Mouse (Mus musculus) monocyte, adult 5-6 weeks (primary cell): Measurements from ENCODE around the gene Gm12248. TPM values are rescaled to one million over a fixed set of nuclear protein-coding genes. Genes with fewer than 3 reads are reported as not detected.
"Not testable (repeated sequence)": the region's sequence is repeated elsewhere in the genome, so short reads cannot be mapped to it uniquely, and the experiment has no call there.

ENCODE experiments used
- ATAC-seq: fragments of 153-309, 156-312 bp; replicated peaks from 2 replicates; pipeline ENCODE4 v1.8.0; 2017; ENCODE audit warnings: mild to moderate bottlenecking; ENCODE audit not compliant: low TSS enrichment, insufficient number of reproducible peaks, severe bottlenecking, poor library complexity, low FRiP score
- total RNA-seq: library from RNA; stranded (forward); fragments of 200-1000, 200-491, 200-594 nt; gene quantifications from 3 replicates; pipeline ENCODE4 v1.2.3, GENCODE M21; 2017

Gm12248 gene
- total RNA-seq, 1 experiment from 2014 or later = not detected

DNA sequence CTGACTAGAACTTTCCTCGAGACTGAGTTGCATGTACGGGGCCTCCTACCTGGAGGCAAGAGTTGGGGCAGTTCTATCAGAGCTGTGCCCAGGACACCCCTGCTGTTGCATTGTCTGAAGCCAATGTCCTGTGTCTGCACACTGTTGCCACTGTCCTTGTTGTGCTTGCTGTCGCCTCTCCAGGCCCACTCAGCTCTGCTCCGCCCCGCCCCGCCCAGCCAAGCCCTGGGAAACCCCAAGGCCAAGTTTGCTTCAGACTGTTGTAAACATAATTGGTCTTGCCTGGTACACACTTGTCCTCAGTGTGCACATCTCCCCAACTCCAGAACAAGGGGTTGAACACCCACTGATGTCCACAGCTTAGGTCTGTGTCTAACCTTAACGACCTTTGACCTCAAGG is 33.2 kb downstream of the Gm12248 start:
- not testable (repeated sequence) for ATAC-seq

DNA sequence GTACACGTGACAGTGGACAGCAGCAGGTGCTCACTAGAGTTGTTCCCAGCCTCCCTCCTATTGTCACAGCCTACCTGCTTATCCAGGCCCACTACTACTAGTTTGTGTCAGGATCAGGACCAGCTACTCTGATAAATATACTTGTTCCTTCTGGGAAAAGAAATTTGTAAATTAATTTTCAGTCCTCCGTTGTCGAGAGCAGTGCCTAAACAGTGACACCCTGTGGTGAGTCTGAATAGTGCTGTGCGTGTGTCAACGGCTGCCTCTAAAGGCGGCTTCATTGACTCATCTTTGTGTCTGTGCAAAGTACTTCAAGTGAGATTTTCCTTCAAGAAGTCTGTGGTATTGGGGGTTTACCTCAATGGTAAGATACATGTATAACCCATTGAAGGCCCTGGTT is 35.5 kb downstream of the Gm12248 start:
- peak; percentile 50; the same call in 1 of the 2 replicates for ATAC-seq

DNA sequence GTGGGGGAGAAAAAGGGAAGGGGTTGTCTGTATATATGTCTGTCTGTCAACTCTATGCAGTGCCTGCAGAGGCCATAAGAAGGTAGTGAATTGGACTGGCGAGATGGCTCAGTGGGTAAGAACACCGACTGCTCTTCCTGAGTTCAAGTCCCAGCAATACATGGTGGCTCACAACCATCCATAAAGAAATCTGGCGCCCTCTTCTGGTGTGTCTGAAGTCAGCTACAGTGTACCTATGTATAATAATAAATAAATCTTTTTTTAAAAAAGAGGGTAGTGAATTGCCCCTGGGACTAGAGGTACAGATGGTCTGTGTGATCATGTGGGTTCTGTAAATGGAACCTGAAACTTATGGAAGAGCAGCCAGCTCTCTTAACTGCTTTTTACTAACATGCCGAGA is 46.5 kb downstream of the Gm12248 start:
- no peak for ATAC-seq

DNA sequence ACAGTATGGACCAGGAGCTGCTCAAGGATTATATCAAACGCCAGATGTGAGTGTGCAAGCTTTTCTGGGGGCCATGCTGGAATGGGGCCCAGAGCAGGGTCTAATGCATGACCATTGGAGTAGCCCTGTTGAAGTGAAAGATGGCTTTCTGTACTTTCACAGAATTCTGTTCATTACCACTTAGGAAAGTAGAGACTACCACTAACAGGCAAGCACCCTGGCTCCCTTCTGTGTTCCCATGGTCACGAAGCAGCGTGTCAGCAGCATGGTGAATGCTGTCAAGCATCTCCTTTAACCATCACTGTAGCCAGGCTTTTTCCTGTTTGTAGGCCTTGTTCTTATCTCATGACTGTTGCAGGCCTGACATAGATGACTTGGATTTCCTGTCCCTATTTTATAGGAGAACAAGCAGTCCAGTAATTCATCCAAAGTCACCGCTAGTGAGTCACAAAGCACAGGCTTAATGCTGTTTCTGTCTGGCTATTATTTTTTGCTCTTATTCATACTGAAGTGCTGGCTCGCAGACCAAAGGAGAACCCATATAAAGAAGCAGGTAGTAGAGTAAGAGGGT is 50.0 kb downstream of the Gm12248 start:
- ATAC-seq = no peak

DNA sequence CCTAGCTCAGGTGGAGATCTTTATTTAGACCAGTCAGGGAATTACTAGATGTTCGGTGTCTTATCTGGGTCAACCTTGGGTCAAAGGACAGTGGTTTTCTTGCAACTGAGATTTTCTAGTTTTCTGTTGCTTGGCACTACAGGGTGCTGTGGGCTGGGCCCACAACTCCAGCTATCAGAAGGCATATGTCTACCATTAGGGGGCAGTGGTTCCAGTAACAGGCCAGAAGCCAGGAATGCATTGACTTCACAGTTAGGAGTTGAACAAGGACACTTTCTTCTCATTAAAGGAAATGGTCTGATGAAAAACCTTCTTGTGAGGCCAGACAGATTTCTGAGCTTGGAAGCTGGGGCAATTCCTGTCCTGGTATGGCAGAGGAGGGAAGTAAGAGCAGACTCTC is 53.9 kb downstream of the Gm12248 start:
- ATAC-seq = no peak

DNA sequence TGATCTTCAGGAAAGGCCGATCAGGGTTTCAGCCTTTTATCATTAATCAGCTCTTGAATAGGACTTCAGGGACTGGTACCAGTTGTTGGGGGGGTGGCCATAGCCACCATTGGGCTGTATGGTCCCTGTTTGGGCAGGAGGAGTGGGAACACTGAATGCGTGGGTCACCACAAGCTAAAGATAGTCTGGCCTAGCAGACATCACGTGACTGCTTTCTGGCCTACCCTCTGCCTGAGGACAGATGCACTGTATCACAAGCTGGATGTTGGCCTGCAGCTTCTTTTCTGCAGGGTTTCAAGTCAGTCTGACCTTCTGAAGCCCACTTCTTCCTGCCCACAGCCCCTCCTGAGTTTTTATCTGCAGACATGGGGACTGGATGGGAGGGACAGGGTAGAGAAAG is 59.3 kb downstream of the Gm12248 start:
- no peak for ATAC-seq

DNA sequence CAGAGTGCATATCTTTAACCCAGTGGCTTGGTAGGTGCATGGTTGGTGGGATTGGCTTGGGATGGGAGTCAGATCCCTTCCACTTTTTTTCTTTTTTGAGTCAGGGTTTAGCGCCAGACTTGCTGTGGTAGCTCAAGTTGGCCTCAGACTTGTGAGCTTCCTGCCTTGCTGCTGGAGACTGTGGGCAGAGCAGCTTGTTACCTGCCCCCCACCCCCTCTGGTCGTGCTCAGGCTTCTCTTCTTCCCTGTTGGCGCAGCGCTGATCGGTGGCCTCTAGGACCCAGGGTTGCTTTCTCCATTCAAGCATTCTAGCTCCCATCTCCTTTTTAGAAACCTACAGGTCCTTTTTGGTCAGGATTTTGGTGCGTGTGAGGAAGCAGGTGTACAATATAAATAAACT is 61.8 kb downstream of the Gm12248 start:
- ATAC-seq = no peak

DNA sequence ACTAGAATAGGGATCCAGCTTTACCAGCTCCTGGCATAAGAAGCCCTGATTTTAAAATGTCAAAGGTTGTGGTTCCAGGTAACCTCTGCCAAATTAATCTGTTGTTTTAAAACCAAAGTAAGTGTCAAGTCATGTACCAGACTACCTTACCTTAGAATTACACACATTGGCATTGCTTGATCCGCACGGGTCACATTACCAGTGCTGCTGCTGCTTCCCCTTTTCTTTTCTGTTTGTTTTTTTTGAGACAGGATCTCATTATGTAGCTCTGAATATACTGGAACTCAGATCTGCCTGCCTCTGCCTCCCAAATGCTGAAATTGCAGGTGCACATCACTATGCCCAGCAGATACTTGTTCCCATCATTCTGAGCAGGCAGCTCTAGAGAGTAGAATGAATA is 63.1 kb downstream of the Gm12248 start:
- no peak for ATAC-seq

DNA sequence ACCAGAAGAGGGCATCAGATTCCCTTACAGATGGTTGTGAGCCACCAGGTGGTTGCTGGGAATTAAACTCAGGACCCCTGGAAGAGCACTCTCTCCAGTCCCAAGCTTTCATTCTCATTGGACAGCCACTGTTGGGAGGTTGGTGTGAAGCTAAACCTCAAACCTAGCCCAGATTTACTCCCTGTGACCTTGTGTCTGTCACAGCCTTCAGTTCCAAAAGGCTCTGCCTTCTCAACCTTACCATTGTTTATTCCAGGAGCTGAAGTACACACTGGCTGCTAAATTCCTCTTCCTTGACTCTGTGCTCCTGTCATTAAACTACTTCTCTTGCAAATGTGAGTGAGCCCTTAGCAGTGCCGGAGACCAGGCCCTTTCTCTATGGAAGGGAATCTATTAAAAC is 64.0 kb downstream of the Gm12248 start:
- no peak for ATAC-seq

DNA sequence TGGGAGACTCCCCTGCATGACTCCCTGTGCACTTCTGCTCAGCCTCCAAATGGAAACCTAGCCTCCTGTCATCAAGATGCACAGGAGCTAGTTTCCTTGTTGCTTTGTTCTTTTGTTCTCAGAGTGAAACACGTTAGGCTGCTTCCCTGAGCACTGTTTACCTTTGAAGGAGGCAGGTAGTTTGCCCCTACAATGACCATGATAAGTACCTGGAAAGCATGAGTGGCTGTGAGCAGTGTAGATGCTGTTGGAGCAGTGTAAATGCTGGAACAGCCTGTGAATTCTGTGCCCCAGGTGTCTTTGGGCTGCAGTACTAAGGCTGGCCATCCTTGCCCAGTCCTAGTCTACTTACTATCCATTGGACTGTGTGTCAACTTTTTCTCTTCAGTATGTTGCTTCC is 66.1 kb downstream of the Gm12248 start:
- no peak for ATAC-seq

DNA sequence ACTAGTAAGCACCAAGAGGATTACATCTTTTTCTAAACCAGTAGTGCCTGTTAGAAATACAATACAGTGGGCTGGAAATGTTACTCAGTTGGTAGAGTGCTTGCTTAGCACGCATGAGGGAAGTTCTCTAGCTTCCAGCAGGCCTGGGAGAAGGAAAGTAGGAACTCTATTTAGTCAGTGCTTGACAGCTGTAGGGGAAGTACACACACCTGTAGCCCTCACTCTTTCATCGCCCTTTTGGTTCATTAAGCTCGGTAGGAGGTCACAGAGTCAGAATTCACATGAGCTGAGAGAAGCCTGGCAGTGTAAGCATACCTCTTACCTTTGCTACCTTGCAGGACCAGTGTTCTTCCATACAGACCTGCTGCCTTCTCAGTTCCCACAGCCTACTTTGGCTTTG is 66.6 kb downstream of the Gm12248 start:
- no peak for ATAC-seq

DNA sequence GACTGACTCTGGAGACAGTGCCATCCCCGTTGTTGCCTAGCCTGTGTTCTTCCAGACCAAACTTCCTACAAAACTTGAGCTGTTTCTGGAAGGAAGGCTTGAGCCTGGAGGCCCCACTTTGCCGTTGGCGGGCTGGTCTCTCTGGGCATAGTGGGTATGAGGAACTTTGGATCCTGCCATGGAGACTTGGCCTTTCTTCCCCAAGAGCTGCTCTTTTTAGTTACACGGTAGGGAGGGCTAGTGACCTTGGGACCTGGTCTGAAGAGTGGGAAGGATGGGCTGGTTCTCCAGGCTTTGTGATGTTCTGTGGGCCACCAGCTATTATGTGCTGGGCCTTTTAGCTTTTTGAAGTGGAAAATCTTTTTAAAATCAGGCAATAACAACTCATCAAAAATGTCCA is 67.1 kb downstream of the Gm12248 start:
- no peak for ATAC-seq

DNA sequence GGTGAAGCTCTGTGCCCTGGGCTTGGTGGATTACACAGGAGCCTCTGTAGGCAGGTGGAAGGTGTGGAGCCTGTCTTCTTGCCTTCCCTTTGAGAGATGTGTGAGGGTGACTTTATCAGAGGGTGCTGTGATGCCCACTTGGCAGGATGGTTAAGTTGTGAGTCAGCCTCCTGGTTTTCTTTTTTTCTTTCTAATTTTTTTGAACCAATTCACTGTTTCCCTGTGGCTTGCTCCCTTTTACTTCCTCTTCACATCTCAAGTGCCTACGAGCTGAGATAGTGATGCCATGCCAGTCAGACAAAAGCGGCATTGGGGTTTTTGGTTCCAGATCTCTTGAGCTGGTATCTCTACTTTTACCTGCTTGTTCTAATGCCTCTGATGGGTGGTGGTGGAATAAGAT is 68.3 kb downstream of the Gm12248 start:
- no peak for ATAC-seq

DNA sequence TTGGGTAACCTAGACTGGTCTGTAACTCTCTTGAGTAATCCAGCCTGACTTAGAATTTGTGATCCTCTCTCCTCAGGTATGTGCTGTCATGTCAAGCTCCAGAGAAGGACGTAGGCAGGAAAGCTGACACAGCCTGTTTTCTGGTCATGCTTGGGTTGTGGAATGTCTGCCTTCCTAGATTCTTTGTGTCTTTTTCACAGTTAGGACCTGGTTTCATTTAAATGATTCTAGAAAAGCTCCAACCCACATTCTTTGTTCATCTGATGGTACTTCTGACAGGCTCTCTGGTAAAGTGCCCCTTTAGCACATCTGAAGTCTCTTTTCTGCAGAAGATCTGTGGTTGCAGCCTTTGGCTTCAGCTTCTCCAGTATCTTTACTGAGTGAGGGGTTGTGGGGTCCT is 68.7 kb downstream of the Gm12248 start:
- ATAC-seq = no peak

DNA sequence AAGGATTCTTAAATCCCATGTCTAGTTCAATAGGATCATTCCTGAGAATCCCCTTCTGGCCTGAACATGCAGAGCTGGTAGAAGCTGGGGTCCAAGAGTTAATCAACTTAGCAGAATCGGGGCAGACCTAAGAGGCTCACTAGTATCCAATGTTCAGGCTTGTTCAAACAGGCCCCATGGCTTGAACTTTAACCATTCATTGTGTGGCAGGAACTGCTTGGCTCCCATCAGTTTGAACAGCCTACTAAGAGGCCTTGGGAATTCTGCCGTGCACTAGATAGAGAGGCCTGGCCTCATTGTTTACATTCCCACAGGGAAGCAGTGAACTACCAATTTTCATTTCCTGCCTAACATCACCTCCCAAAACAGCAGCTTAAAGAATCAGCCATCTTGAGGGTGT is 71.3 kb downstream of the Gm12248 start:
- no peak for ATAC-seq

DNA sequence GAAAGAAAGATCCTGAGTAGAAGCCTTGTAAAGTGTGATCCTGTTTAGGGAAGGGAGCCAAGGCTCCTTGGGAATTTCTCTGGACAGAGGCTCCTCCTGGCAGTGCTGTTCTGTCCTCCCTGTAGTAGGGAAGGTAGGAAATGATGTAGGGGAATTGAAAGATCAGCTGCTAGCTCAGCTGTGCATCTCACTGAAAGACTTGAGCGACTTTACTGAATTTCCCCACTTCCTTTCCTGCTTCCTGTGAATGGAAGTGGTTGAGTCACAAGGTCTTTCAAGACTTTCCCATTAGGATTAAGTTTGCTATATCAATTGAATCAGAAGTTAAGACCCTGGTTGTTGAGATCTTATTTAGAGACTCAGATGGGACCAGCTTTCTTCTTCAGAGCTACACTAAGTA is 71.8 kb downstream of the Gm12248 start:
- no peak for ATAC-seq

DNA sequence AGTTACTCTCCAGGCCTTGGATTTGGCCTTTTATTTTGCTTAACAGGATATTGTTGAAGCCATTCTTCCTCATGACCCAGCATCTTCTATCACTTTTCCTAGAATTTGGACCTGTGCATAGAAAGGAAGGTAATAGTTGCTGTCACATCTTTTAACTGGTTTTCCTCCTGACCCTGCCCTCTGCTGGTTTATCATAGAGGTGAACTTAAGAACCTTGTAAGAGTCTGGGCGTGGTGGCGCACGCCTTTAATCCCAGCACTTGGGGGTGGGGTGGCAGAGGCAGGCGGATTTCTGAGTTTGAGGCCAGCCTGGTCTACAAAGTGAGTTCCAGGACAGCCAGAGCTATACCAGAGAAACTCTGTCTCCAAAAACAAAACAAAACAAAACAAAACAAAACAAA is 74.2 kb downstream of the Gm12248 start:
- ATAC-seq = no peak

DNA sequence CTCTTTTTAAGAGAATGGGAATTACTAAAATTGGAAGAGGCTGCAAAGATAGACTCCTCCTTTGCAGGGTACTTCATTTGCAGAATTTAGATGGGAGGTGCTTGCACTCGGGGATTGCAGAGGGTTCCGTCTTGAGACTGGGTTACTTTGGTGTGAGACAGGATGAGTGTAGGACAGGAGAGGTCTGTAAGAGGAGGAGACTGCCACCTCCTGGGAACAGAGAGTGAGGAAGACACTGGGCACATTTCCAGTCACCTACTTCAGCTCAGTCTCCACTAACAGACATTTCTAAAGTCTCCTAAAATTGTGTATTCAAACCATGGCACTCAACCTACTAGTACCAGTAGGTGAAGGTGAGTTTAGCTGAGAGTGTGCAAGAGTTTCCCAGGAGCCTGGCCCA is 74.6 kb downstream of the Gm12248 start:
- ATAC-seq = no peak

DNA sequence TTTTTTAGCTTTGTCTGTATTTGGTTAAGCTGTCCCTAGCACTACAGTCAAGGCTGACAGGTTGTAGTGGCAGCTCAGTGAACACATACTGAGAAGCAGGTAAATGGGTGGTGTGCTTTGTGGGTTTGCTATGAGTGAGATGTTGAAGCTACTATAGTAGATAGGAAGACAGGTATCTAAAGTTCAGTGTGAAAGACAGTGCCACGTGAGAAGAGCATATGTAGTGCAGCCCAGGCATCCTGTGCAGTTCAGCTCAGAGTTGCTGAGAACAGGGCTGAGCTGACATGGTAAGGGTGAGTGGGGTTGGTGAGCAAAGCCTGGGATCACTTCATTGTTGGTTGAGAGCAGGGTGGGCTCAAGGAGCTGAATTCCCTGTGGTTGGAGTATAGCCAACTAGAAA is 75.5 kb downstream of the Gm12248 start:
- no peak for ATAC-seq

DNA sequence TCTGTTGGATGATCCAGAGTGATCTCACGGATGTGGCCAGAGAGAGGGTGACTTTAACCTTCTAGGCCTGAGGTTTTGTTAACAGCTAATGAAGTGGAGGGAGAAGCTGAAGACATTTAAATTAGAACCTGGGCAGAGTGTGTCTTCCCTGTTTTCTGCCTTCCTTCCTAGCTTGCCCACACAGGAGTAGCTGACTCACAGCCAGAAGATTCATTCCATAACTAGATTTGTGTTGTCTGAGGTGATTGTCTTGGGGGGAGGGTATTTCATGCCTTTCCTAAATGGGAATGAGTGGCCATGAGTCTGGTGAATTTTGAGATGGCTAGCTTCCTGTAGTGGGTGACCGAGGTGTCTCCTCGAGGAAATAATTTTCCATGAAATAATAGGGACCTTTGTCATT is 76.6 kb downstream of the Gm12248 start:
- no peak for ATAC-seq

DNA sequence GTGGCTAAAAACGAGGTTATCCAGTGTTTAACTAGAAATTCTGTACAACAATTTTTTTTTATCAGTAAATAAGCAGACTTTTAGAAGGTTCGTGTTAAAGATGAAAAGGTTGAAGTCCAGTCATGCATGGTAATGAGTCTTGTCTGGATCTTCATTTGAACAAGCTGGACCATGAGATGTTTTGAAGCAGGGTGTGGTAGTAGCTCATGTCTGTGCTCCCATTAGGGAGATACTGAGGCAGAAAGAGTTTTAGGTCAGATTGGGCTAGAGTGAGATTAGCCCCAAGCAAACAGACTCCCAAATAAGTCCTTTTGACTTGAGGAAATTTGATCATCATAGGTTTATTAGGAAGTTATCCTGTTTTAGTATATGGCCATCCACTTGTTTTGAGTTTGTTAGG is 77.6 kb downstream of the Gm12248 start:
- no peak for ATAC-seq
